Mouse (Mus musculus): ENCODE measurements around the gene Sh3gl1.

Gene Sh3gl1

DNA sequence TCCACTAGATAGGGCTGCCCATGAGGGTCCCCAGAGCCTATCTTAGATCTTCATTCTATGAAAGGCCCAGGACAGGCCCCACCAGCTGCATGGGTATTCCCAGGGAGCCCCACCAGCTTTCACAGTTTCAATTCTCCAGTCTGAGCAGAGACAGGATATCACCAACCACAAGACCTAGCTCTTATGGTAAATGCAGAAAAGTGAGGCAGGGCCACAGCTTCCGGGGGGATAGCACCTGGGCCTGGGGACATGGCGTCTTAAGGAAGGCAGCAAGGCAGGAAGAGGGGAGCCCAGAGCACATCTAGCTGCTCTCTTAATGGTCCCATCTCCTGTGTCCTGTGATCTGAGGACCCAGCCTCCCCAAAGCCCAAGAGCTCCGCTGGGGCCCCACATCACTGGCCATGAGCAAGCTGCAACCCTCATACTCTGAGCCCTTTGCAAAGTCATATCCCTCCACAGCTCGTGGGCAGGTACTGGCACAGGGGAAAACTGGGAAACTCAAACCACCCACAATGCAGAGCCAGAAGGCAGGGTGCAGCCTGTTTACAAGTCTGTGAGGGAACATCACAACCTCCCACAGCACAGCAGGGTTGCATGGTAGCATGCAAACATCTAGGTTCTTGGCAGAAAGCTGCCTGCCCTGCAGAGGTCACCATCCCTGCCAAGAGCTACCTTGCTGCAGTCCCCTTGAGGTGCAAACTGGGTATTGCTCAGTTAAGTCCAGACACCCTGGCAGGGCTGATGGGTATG, 15.1 kb downstream of the Sh3gl1 start:
- in situ Hi-C loops (cut with MboI), result no loop called here

DNA sequence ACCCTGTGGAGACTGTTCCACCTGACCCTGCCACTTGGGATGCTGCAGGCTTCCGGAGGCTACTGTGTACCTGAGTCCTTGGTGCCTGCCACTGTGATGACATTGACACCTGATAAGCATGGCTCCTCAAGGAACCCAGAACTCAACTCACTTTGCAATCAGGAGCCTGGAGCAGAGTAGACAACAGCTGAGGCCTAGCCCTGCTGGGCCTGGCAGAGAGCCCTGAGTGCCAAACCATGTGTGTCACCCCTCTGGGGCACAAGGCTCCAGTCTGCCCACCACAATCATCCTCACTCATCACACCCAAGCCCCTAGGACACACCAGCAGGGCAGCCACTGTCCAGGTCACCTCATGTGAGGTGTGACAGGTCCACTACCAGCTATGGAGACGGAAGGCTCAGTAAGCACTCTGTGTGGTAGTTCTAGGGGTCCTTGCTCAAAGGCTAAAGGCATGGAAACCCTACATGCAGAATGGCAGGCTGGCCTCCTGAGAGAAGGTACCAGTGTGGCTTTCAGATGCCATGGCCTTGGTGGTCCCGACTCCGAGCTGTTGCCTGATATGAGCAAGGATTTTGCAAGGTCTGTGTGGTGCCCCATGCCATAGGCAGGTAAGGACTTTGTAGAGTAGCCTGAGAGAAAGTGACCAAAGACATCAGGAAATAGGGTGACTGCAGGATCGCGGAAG, 15.9 kb downstream of the Sh3gl1 start:
- in situ Hi-C loops (cut with MboI), result no loop called here

DNA sequence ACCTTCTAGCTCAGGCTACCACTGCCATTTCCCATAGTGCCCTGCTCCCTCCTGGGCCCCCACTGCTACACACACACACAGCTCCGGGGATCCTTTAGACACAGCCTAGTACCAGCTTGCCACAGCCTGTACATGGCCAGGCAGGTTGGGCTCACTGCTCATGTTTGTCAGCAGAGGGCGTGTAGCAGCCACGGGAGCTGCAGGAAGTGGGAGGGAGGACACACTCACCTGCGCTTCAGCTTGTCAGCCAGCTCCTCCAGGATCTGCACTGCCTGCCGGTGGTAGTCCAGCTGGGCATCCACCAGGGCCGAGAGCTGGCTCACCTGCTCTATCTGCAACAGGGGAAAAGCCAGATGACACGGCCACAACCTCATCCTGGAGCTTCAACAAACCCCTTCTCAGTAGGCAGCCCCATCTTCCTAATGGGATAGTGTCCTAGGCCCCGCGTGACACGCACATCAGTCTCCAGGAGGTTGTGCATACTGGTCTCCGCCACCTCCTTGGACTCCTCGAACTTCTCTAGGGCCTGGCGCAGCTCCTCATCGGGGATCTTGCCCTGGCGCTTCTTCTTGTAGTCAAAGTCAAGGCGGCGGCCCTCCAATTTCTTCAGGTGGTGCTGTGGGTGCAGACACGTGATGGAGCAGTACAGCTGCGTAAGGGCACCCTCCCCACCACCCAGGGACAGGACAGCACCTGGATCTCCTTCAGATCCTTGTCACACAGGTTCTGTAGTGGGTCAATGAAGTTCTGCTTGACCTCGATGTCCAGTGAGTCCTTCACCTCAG, 17.9 kb downstream of the Sh3gl1 start:
- in situ Hi-C loops (cut with MboI), result no loop called here

DNA sequence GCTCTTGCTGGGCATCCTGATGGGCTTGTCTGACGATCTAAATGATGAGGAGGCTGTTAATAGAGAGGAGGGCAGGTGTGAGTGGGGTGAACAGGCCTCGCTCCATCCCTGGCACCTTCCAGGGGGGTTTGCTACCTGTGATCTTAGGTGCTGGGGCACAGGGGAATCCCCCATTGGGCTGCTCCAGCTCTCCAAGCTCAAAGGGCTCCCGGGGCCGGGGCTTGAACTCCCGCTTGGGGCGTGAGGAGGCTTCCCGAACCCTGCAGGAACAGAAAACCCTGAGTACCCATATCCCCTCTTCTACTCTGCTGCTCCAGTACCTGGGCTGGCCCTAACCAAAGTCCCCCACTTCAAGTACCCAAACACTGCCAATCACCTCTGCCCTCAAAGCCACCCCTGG, 18.6 kb downstream of the Sh3gl1 start:
- in situ Hi-C loops (cut with MboI), result no loop called here

DNA sequence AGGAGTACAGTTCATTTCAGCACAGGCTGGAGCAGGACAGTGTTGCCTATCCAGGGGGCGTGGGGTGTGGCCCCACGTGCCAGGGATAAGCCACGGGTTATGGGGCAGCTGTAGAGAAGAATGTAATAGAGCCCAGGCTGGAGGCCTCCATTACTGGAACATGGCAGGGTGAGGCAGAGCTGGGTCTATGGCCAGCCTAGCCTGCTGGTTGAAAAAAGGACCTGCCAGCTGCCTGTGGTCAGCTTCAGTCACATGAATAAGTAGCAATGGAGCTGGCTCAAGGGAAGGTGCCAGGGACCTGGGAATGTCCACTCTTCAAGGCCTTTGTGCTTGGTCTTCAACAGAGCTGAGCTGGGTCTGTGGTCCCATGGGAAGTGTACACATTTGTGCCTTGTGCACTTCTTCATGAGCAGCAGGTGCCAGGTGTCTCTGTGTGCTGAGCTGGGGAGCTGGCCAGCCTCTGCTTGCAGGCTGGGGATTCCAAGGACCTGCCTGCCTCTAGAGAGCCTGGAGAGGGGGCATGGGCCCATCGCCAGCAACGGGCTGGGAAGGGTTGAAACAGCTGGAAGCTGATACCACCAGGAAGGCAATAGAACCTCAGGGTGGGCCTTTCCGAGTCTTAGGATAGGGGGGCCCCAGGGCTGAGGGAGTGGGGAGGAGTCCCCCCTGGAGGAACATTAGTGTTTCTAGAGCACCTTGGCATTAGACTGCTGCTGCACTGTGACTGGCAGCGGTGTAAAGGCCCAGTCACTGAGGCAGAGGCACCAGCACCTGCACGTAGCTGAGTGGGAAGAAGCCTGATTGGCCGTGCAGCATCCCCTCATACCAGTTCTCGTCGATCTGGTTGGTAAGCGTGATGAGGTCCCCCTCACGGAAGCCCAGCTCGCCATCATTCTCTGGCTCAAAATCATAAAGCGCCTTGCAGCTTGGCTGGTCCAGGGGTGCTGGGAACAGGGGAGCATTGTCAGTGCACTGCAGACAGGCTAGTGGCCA, 19.3 kb downstream of the Sh3gl1 start:
- in situ Hi-C loops (cut with MboI), result no loop called here

DNA sequence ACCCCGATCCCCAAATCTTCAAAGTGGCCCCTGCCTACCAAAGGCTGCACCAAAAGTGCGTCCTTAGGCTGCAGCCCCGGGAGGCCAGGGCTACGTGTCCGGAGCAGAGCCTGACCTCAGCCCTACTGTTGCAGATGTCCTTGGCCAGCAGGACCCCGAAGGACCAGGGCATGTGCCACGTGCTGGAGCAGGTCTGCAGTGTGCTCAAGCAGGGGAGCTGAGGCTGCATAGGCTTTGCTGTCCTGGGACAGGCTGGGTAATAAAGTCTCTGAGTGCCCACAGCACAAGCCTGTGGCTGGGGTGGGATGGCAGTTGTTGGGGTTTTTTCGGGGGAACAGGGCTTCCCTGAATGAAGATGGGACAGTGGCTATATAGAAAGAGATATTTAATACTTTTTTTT, 20.1 kb downstream of the Sh3gl1 start:
- in situ Hi-C loops (cut with MboI), result no loop called here

DNA sequence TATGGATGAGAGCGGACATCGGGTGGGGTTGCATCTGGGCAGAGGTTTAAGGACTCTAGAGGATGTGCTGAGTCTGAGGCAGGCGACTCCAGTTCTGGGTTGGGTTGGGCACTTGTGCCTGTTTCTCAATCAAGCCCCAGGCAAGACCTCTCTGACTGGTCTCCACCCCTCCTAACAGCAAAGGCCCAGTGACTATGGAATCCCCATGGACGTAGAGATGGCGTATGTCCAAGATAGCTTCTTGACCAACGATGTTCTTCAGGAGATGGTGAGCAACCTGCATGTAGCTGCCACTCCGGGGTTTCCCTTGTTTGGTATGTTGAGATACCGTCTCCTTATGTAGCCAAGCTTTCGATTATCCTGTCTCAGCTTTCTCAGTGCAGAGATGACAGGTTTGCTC, 21.1 kb downstream of the Sh3gl1 start:
- in situ Hi-C loops (cut with MboI), result no loop called here

DNA sequence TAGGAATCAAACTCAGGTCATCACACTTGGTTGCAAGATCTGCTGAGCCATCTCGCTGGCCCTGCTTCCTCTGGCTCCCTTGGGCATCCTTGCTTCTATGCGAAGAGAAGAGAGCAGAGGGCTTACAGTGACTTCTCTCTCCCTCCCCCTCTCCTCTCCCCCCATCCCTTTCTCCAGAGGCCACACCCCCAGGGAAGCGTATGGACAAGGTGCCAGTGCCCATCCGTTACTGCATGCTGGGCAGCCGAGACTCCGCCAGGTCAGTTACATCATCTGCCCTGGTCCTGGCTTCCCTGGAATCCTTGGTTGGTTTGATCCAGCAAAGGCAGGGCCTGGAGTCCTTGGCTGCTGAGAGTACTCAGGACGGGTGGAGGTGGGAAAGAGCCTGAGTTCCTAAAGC, 25.0 kb downstream of the Sh3gl1 start:
- in situ Hi-C loops (cut with MboI), result no loop called here

DNA sequence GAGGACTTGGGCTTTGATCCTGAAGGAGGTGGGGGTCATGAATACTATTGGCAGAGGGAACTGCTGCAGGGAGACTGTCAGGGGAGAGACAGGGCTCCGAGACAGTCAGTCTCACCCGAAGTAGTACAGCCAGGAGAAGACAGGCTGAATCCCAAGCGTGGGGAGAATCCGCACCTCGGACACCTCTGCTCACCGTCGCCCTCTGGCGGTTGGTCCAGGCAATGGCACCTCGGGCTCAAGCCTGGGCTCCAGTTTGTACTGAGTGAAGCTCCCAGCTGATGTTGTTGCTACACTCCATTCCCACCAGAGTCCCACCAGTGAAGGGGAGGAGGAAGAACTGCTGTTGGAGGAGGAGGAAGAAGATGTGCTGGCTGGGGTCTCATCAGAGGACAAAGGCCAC, 25.8 kb downstream of the Sh3gl1 start:
- in situ Hi-C loops (cut with MboI), result no loop called here

DNA sequence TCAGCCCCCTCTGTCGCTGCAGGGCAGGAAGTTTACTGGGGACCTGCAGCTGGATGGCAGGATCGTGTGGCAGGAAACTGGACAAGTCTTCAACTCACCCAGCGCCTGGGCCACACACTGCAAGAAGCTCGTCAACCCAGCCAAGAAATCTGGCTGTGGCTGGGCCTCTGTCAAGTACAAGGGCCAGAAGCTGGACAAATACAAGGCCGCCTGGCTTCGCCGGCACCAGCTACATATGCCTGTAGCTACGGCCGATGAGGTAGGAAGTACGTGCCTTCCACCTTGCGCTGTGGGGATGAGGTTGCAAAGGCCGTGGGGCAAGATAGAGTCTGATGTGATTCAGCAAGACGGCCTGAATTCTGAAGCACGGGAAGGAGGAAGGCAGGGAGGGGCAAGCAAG, 26.2 kb downstream of the Sh3gl1 start:
- in situ Hi-C loops (cut with MboI), result no loop called here

DNA sequence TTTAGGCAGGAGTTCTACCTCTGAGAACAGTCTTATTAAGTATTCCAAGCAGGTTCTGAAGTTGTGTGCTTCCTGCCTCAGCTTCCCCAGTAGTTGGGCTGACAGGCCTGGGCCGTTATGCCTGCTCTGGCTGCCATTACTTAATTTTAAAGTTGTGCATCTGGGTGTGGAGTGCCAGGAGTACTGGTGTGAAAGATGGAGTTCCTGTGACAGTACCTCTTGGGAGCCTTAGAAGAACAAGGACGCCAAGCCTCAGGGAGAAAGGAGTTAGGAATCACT, 26.5 kb downstream of the Sh3gl1 start:
- in situ Hi-C loops (cut with MboI), result no loop called here

DNA sequence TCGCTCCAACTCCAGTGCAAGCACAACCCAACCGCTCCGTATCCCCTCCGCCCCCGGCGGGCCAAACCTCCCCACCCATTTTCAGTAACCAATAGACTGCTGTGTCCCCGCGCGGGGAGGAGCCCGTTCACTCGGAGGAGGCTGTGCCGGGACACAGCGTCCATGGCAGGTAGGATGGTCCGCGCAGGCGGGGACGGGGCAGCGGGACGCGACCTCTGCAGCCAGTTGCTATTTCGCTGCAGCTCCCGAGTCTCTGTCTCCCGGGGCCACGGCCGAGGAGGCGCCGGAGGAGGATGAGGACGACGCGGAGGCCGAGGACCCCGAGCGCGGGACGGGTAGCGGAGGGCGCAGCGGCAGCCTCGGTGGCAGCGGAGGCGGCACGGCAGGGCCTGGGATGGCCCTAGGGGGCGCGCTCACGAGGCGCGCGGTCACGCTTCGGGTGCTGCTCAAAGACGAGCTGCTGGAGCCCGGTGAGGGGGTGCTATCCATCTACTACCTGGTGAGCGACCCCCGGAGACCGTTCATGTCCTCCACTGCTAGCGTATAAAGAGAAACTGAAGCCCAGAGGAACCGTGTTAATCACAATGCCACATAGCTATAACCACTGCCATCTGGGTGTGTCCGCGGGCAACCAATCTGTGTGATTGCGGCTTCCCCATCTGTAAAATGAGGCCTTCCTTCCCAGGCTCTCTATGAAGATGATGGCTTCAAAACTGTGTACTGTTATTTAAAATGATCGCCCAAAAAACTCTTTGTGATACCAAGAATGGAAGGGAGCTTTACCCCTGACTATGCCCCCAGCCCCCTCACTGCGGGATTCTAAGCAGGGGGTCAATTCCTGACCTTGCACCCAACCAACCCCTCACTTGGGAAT, 27.1 kb downstream of the Sh3gl1 start:
- in situ Hi-C loops (cut with MboI), result no loop called here

DNA sequence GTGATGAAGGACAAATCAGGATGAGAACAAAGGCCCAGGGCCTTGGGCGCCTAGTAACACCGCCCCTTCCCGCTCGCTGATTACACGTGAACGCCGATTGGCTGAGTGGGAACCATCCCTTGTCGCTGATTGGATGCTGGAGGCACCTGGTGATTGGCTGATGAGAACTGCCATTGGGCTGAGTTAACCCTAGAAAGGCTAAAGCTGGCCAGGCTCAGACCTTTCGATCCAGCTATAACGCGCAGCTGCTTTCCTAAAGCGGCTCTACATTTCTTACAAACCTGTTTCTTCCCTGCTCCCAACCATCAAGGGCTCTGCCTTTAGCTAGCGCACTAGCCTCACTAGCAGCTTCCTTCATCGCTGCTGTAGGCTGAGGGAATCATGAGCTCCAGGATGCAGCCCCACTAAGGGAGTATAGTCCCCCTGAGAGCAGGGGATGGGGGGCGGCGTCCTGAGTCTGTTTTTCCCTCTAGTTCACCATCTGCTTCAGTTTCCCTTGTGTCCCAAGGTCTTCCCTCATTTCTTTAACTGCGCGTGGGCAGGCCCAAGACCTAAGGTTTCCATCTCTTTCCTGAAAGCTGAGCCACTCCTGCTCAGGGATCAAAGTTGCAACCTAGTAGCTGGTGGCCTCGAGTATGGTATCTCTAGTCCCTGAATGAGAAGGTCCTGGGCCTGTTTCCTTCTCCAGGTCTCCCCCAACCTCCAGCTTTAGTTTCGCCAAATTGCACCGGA, 27.9 kb downstream of the Sh3gl1 start:
- in situ Hi-C loops (cut with MboI), result no loop called here

DNA sequence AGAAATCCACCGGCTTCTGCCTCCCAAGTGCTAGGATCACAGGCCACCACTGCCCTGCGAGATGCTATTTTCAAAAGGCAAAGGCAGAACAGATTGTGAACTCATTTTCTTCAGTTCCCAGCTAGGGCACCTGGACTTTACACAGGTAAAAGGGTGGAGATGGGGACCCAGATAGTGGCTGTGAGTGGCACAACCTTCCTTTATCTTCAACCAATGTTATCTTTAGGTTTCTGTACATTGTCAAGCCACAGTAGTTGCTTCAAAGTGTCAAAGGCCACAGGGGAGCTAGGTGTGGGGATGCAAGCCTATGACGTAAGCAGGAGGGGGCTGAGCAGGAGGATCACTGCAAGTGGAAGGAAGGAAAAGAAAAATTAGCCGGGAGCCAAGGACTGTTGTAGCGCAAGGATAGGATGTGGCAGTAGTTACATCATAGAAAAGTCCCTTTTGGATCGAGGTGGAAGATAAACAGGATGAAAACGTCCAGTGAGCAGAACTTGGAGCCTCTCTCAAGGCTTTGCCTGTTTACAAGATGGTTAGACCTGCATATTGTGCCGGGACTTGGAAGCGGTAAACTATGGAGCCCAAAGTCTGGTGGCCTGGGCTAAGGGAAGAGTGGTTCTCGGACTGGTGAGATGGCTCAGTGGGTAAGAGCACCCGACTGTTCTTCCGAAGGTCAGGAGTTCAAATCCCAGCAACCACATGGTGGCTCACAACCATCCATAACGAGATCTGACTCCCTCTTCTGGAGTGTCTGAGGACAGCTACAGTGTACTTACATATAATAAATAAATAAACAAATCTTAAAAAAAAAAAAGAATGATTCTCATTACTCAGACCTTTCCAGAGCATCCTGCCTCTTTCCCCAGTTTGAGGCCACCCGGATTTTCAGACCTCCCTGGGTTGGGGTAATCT, 28.7 kb downstream of the Sh3gl1 start:
- in situ Hi-C loops (cut with MboI), result no loop called here

DNA sequence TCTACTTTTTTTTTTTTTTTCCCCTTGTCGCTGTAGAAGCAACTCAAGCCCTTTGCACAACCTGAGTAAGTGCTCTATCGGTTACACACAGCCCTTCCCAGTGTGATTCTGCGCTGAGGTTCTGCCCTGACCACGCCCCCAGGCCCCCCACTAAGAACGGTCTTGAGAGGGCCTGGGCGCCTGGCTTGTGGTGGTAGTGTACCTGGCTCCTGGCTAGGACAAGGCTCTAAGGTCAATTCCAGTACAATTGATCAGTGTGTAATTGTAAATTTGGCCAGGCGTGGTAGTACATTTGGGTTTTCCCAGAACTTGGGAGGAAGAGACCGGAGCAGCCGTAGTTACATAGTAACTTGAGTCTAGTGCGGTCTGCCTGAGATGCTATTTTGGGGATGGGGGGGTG, 29.5 kb downstream of the Sh3gl1 start:
- in situ Hi-C loops (cut with MboI), result no loop called here

DNA sequence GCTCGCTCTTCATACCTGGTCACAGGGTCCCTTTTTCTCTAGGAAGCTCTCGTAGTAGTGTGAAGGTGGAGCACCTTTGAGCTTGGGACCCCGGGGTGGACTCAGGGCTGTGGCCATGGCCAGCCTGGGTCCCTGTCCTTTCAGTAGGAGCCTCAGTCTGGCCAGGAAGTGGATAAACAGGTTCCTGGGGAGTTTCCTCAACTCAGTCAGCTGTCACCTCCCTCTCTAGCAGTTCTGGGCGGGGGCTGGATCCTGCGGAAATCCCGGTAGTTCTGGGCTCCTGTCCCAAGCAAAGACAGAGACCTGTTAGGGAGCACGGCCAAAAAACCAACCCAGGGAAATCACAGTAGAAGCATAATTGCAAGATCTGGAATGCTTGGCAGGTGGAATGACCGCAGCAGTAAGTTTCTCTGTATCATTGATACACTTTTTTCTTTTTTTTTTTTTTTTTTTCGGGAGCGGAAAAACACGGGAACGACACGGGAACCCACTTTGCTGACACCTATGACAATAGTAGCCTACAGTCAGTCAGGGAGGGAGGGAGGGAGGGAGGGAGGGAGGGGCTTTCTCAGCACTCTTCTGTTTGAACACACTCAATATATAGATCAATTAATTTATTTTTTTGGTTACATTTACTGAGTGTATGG, 30.9 kb downstream of the Sh3gl1 start, which contains the start of the genes Stap2 and Mpnd:
Stap2 (minus strand) TSS at position 170 of the 647 bp plus-strand sequence.
Mpnd (plus strand) TSS at position 297 of the 647 bp plus-strand sequence.
- in situ Hi-C loops (cut with MboI), result no loop called here

DNA sequence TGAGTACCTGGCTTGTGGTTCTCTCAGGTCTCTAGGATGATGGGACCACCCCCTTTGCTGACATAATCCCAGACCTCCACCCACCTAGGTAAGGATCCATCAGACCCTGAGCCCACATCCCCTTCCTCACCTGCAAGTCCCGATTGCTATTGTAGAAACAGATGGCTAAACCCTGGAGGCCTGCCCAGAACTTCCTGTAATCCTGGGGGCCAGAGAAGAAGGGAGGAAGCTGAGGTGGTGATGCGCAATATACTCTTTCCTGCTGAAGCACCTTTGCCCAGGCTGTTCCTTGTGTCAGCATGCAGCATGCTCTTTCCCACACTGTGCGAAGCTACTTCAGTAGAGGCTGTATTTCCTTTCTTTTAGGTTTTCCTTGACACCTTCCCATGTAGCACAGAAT, 33.4 kb downstream of the Sh3gl1 start:
- in situ Hi-C loops (cut with MboI), result no loop called here

DNA sequence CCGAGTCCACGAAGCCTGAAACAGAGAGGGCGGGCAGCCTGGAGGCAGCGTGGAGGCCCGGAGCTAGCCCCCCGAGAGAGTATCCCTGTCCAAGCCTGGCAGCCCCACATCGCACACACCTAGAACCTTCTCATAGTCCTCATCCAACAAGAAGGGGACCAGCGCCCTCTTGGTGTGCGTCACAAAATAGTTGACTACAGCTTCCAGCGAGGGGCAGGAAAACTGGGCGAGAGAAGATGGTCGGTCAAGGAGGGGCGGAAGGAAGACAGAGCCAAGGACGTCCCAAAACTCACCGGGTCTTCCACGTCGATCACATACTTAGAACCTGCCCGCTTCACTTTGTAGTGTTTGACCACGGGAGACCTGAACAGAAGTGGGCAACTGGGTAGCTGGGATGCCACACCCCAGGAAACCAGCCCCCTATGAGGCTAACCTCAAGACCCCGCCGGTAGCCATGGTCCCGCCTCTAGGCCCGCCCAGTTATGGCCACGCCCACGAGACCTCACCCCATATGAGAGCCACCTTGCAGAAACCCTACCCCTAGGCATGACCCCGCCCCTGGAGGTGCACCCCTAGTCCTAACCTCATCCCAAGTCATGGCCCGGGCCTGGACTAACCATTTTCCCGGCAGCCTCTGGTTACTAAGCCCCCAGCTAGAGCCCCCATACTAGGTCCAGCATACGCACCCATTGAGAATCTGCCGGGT, 36.5 kb downstream of the Sh3gl1 start:
- in situ Hi-C loops (cut with MboI), result no loop called here

All from mature B cell (primary cell).